Mouse (Mus musculus) lung, embryonic 14.5 days (tissue): ENCODE measurements at regions not wholly inside any gene's neighbourhood (a gene's known extent, or its start where the extent isn't known, plus 50 kb on each side); places are given as distances from the start of the nearest gene placed in this dataset.
"Not testable (repeated sequence)": the region's sequence is repeated elsewhere in the genome, so short reads cannot be mapped to it uniquely, and the experiment has no call there.

Source experiments
- ATAC-seq: fragments of 200-750 bp; cut with Nextera tagmentation; 2 replicates; pipeline ENCODE4 v1.8.0; 2017; ENCODE audit warnings: mild to moderate bottlenecking, moderate TSS enrichment, moderate library complexity; ENCODE audit not compliant: insufficient read depth
- DNase-seq: peaks from one replicate; pipeline ENCODE4 v3.0.0-alpha.2; 2015
- H3K27ac ChIP-seq: fragments of 300-500 bp; sonication (generic); 2 replicates; pipeline ENCODE4 v1.5.1; 2014; ENCODE audit warnings: low read depth, mild to moderate bottlenecking, moderate library complexity
- H3K27me3 ChIP-seq: fragments of 300-500 bp; sonication (generic); 2 replicates; pipeline ENCODE4 v1.6.1; 2014; ENCODE audit warnings: low read length, control low read depth; ENCODE audit not compliant: insufficient read depth
- H3K36me3 ChIP-seq: fragments of 300-500 bp; sonication (generic); 2 replicates; pipeline ENCODE4 v1.6.1; 2014; ENCODE audit warnings: control low read depth; ENCODE audit not compliant: insufficient read depth
- H3K4me1 ChIP-seq: fragments of 300-500 bp; sonication (generic); 2 replicates; pipeline ENCODE4 v1.6.1; 2014; ENCODE audit warnings: antibody characterized with exemption, control low read depth; ENCODE audit not compliant: insufficient read depth
- H3K4me2 ChIP-seq: fragments of 300-500 bp; sonication (generic); 2 replicates; pipeline ENCODE4 v1.6.1; 2014; ENCODE audit warnings: mild to moderate bottlenecking
- H3K4me3 ChIP-seq: fragments of 300-500 bp; sonication (generic); 2 replicates; pipeline ENCODE4 v1.5.1; 2014; ENCODE audit warnings: low read depth, low read length
- H3K9ac ChIP-seq: fragments of 300-500 bp; sonication (generic); 2 replicates; pipeline ENCODE4 v1.6.1; 2014
- H3K9me3 ChIP-seq: fragments of 300-500 bp; sonication (generic); 2 replicates; pipeline ENCODE4 v1.6.1; 2016; ENCODE audit warnings: low read depth, low read length, control low read depth
- CTCF ChIP-seq: IDR thresholded peaks from 2 replicates; pipeline ENCODE4 v1.5.1; 2016; ENCODE audit warnings: antibody characterized with exemption, low read depth
- WGBS: fragments of 180-500 bp; shearing (Covaris S2); extraction: QIAGEN DNeasy Blood & Tissue Kit; methylation state at CpG from one replicate; pipeline ENCODE4 v1.1.7; 2014; 5-methylcytosine and 5-hydroxymethylcytosine counted together

GRCm38 (mm10) chr7:96024048-96024447, 147.0 kb upstream of the Tenm4 start:
- Histone ChIP-seq H3K9ac (no peak overlapping the region), H3K4me3 (no peak overlapping the region), H3K27ac (no peak overlapping the region), H3K4me2 (no peak overlapping the region), H3K4me1 (no peaks in the 10 kb centered on the region), H3K27me3 (no peaks in the 10 kb centered on the region), H3K9me3 (no peaks in the 10 kb centered on the region), H3K36me3 (no peaks in the 10 kb centered on the region)
- no peak for ATAC-seq
- WGBS: 94% methylated on average over 3 of the region's 3 CpGs
- no peak for DNase-seq
- TF ChIP-seq CTCF: 0 out of 2 replicates have a peak, but pooled peaks have one; percentile 3

GRCm38 (mm10) chr7:96026781-96027418, 144.1 kb upstream of the Tenm4 start:
- H3K27ac ChIP-seq: no peak overlapping the region
- 46% methylated on average over 6 of the region's 6 CpGs for WGBS
- H3K4me2 ChIP-seq: no peak overlapping the region
- no peak overlapping the region for H3K9ac ChIP-seq
- no peaks in the 10 kb centered on the region for H3K4me1 ChIP-seq
- no peaks in the 10 kb centered on the region for H3K36me3 ChIP-seq
- peak; percentile 85 for ATAC-seq
- H3K4me3 ChIP-seq: no peak overlapping the region
- H3K9me3 ChIP-seq: no peaks in the 10 kb centered on the region
- TF ChIP-seq CTCF: no peak
- H3K27me3 ChIP-seq: no peaks in the 10 kb centered on the region
- DNase-seq: peak; percentile 78

GRCm38 (mm10) chr7:96033636-96034035, 137.4 kb upstream of the Tenm4 start:
- Histone ChIP-seq H3K4me1 (no peaks in the 10 kb centered on the region), H3K9me3 (no peaks in the 10 kb centered on the region), H3K27ac (no peak overlapping the region), H3K9ac (no peak overlapping the region), H3K4me2 (no peak overlapping the region), H3K36me3 (no peaks in the 10 kb centered on the region), H3K4me3 (no peak overlapping the region), H3K27me3 (no peaks in the 10 kb centered on the region)
- ATAC-seq (no peak), DNase-seq (no peak)
- TF ChIP-seq CTCF: no peak
- 74% methylated on average over 4 of the region's 4 CpGs for WGBS

- Histone ChIP-seq H3K9ac (no peak overlapping the region), H3K27ac (no peak overlapping the region), H3K4me1 (no peaks in the 10 kb centered on the region), H3K9me3 (no peaks in the 10 kb centered on the region), H3K36me3 (no peaks in the 10 kb centered on the region), H3K4me3 (no peak overlapping the region), H3K27me3 (no peaks in the 10 kb centered on the region), H3K4me2 (no peak overlapping the region)
- TF ChIP-seq CTCF: no peak
- ATAC-seq: no peak
- DNase-seq: no peak
- 41% methylated on average over 2 of the region's 2 CpGs for WGBS
Observed at GRCm38 (mm10) chr7:96035456-96035855, 135.6 kb upstream of the Tenm4 start.

- 57% methylated on average over 6 of the region's 6 CpGs for WGBS
- DNase-seq (no peak), ATAC-seq (no peak)
- H3K36me3 ChIP-seq: no peaks in the 10 kb centered on the region
- H3K4me3 ChIP-seq: no peak overlapping the region
- H3K27me3 ChIP-seq: no peaks in the 10 kb centered on the region
- no peak for TF ChIP-seq CTCF
- H3K9me3 ChIP-seq: no peaks in the 10 kb centered on the region; the same call in 1 of the 2 replicates
- H3K4me1 ChIP-seq: no peaks in the 10 kb centered on the region
- no peak overlapping the region for H3K9ac ChIP-seq
- H3K27ac ChIP-seq: no peak overlapping the region
- H3K4me2 ChIP-seq: no peak overlapping the region
Observed at GRCm38 (mm10) chr7:96039628-96040027, 131.4 kb upstream of the Tenm4 start.

GRCm38 (mm10) chr7:96041806-96042205, 129.2 kb upstream of the Tenm4 start:
- no peak overlapping the region for H3K4me2 ChIP-seq
- no peak overlapping the region for H3K27ac ChIP-seq
- no peaks in the 10 kb centered on the region for H3K4me1 ChIP-seq
- no peak for DNase-seq
- no peak for TF ChIP-seq CTCF
- WGBS: 70% methylated on average over 4 of the region's 4 CpGs
- H3K36me3 ChIP-seq: no peaks in the 10 kb centered on the region
- H3K4me3 ChIP-seq: no peak overlapping the region
- H3K9ac ChIP-seq: no peak overlapping the region
- no peak for ATAC-seq
- H3K9me3 ChIP-seq: no peaks in the 10 kb centered on the region; the same call in 1 of the 2 replicates
- H3K27me3 ChIP-seq: no peaks in the 10 kb centered on the region

GRCm38 (mm10) chr7:96051631-96052030, 119.4 kb upstream of the Tenm4 start:
- H3K4me3 ChIP-seq: no peak overlapping the region
- WGBS: 65% methylated on average over 1 of the region's 1 CpGs
- H3K4me2 ChIP-seq: no peak overlapping the region
- H3K36me3 ChIP-seq: no peaks in the 10 kb centered on the region
- H3K9ac ChIP-seq: no peak overlapping the region
- no peaks in the 10 kb centered on the region for H3K27me3 ChIP-seq
- no peaks in the 10 kb centered on the region; the same call in 1 of the 2 replicates for H3K9me3 ChIP-seq
- ATAC-seq (no peak), DNase-seq (no peak)
- no peak for TF ChIP-seq CTCF
- no peaks in the 10 kb centered on the region for H3K4me1 ChIP-seq
- no peak overlapping the region for H3K27ac ChIP-seq

- not testable (repeated sequence) for DNase-seq, H3K27me3 ChIP-seq, H3K36me3 ChIP-seq, H3K4me2 ChIP-seq, H3K9ac ChIP-seq, H3K9me3 ChIP-seq, H3K27ac ChIP-seq, H3K4me1 ChIP-seq, H3K4me3 ChIP-seq, ATAC-seq
- 52% methylated on average over 1 of the region's 1 CpGs for WGBS
Observed at GRCm38 (mm10) chr7:96061599-96061998, 109.4 kb upstream of the Tenm4 start.
